Mouse (Mus musculus) kidney, postnatal 0 days (tissue): ENCODE results near the gene Slc12a3. TPM values are rescaled to one million over a fixed set of nuclear protein-coding genes. Genes with fewer than 3 reads are reported as not detected.

ENCODE experiments used
- ATAC-seq: fragments of 200-750 bp; cut with Nextera tagmentation; replicated peaks from 2 replicates; pipeline ENCODE4 v1.8.0; 2017; ENCODE audit warnings: low read depth, moderate number of reproducible peaks, moderate TSS enrichment, moderate library complexity; ENCODE audit not compliant: low FRiP score
- DNase-seq: peaks from one replicate; pipeline ENCODE4 v3.0.0-alpha.2; 2016; ENCODE audit warnings: low spot score
- H3K27ac ChIP-seq: fragments of 300-500 bp; sonication (generic); 2 replicates; pipeline ENCODE4 v1.5.1; 2014; ENCODE audit warnings: mild to moderate bottlenecking
- H3K27me3 ChIP-seq: fragments of 300-500 bp; sonication (generic); 2 replicates; pipeline ENCODE4 v1.6.1; 2014; ENCODE audit warnings: low read length, mixed read lengths; ENCODE audit not compliant: insufficient read depth
- H3K36me3 ChIP-seq: fragments of 300-500 bp; sonication (generic); 2 replicates; pipeline ENCODE4 v1.6.1; 2014; ENCODE audit warnings: low read length, mixed read lengths; ENCODE audit not compliant: insufficient read depth
- H3K4me1 ChIP-seq: fragments of 300-500 bp; sonication (generic); replicated peaks from 2 replicates; pipeline ENCODE4 v1.6.1; 2014; ENCODE audit warnings: antibody characterized with exemption, low read length, mixed read lengths; ENCODE audit not compliant: insufficient read depth
- H3K4me2 ChIP-seq: fragments of 300-500 bp; sonication (generic); 2 replicates; pipeline ENCODE4 v1.6.1; 2014; ENCODE audit warnings: mild to moderate bottlenecking, low read length, moderate library complexity, mixed read lengths
- H3K4me3 ChIP-seq: fragments of 300-500 bp; sonication (generic); replicated peaks from 2 replicates; pipeline ENCODE4 v1.5.1; 2014; ENCODE audit warnings: low read depth, low read length
- H3K9ac ChIP-seq: fragments of 300-500 bp; sonication (generic); 2 replicates; pipeline ENCODE4 v1.6.1; 2014; ENCODE audit warnings: low read depth, low read length
- H3K9me3 ChIP-seq: fragments of 300-500 bp; sonication (generic); replicated peaks from 2 replicates; pipeline ENCODE4 v1.6.1; 2016; ENCODE audit warnings: low read length, inconsistent platforms, mixed read lengths
- CTCF ChIP-seq: IDR thresholded peaks from 2 replicates; pipeline ENCODE4 v1.5.1; 2016; ENCODE audit warnings: antibody characterized with exemption, low read depth, mild to moderate bottlenecking, moderate library complexity
- WGBS: fragments of 180-500 bp; shearing (Covaris S2); extraction: QIAGEN DNeasy Blood & Tissue Kit; methylation state at CpG from one replicate; pipeline ENCODE4 v1.1.7; 2014; 5-methylcytosine and 5-hydroxymethylcytosine counted together
- polyA plus RNA-seq: library from polyadenylated mRNA; unstranded; fragments of >200 nt; fragmentation: Nextera tagmentation; extraction: Ambion mirVana; gene quantifications from 2 replicates; pipeline ENCODE4 v1.2.1, GENCODE M21; 2015

The Slc12a3 gene
- 44.6 and 45.6 TPM in 2 replicates for polyA plus RNA-seq

- no peaks in the 10 kb centered on the region for H3K36me3 ChIP-seq
- no peak for DNase-seq
- 79% methylated on average over 21 of the region's 21 CpGs for WGBS
Observed at GRCm38 (mm10) chr8:94328932-94329728, at the start of gene Slc12a3. TSS of gene Slc12a3 (plus strand) at chr8:94329201.

GRCm38 (mm10) chr8:94280001-94280613, 48.9 kb upstream of the Slc12a3 start:
- ATAC-seq = no peak
- no peak overlapping the region for H3K4me2 ChIP-seq
- no peak overlapping the region for H3K27ac ChIP-seq
- TF ChIP-seq CTCF = no peak
- no peak overlapping the region for H3K4me3 ChIP-seq
- no peak overlapping the region for H3K9ac ChIP-seq
- WGBS = 76% methylated on average over 5 of the region's 5 CpGs
- H3K36me3 ChIP-seq = no peaks in the 10 kb centered on the region
- no peak for DNase-seq
- H3K27me3 ChIP-seq = no peaks in the 10 kb centered on the region
- no peaks in the 10 kb centered on the region for H3K4me1 ChIP-seq
- no peaks in the 10 kb centered on the region for H3K9me3 ChIP-seq

More at GRCm38 (mm10) chr8:94328932-94329728, at the start of gene Slc12a3:
- Histone ChIP-seq H3K27ac (no peak within 1 kb of the TSS), H3K4me1 (no peaks in the 10 kb centered on the region), H3K27me3 (no peaks in the 10 kb centered on the region), H3K9ac (no peak within 1 kb of the TSS), H3K4me3 (no peak within 1 kb of the TSS), H3K9me3 (no peaks in the 10 kb centered on the region), H3K4me2 (no peak within 1 kb of the TSS)
- ATAC-seq = no peak
- no peak for TF ChIP-seq CTCF

GRCm38 (mm10) chr8:94282453-94282985, 46.5 kb upstream of the Slc12a3 start:
- WGBS = 83% methylated on average over 3 of the region's 3 CpGs
- no peak for TF ChIP-seq CTCF
- H3K4me3 ChIP-seq = no peak overlapping the region
- H3K9me3 ChIP-seq = no peaks in the 10 kb centered on the region
- no peaks in the 10 kb centered on the region for H3K27me3 ChIP-seq
- H3K4me2 ChIP-seq = no peak overlapping the region
- no peak overlapping the region for H3K27ac ChIP-seq
- H3K36me3 ChIP-seq = no peaks in the 10 kb centered on the region
- ATAC-seq (no peak), DNase-seq (no peak)
- no peaks in the 10 kb centered on the region for H3K4me1 ChIP-seq
- no peak overlapping the region for H3K9ac ChIP-seq

GRCm38 (mm10) chr8:94284204-94284603, 44.8 kb upstream of the Slc12a3 start:
- DNase-seq = no peak
- 85% methylated on average over 7 of the region's 7 CpGs for WGBS
- H3K36me3 ChIP-seq = no peaks in the 10 kb centered on the region

DNA sequence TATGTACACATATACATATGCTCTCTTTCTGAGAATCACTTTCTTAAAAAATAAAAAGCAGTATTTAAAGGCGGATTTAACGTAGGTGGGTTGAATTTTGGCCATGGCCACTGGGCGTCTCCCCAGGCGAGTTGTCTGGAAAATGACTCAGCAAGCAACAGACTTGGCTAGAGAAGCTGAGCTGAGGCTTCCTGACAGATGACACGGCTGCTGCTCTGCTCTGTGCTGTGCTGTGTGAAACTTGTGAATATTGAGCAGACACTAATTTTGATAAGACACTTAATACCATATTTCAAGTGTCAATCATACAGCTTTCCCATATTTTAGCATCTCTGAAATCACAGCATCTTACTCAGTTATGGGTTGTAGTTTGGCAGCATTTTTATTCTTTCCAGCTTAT, 38.4 kb upstream of the Slc12a3 start:
- no peak for TF ChIP-seq CTCF
- ATAC-seq (no peak), DNase-seq (no peak)
- no peak overlapping the region for H3K9ac ChIP-seq
- H3K27ac ChIP-seq = no peak overlapping the region
- no peak overlapping the region for H3K4me3 ChIP-seq
- no peaks in the 10 kb centered on the region; the same call in 1 of the 2 replicates for H3K36me3 ChIP-seq
- H3K9me3 ChIP-seq = no peaks in the 10 kb centered on the region
- H3K27me3 ChIP-seq = no peaks in the 10 kb centered on the region
- H3K4me2 ChIP-seq = no peak overlapping the region
- no peaks in the 10 kb centered on the region for H3K4me1 ChIP-seq
- WGBS = 85% methylated on average over 5 of the region's 5 CpGs

More at GRCm38 (mm10) chr8:94284204-94284603, 44.8 kb upstream of the Slc12a3 start:
- Histone ChIP-seq H3K4me3 (no peak overlapping the region), H3K9me3 (no peaks in the 10 kb centered on the region), H3K27me3 (no peaks in the 10 kb centered on the region), H3K4me2 (no peak overlapping the region), H3K27ac (no peak overlapping the region), H3K4me1 (no peaks in the 10 kb centered on the region), H3K9ac (no peak overlapping the region)
- no peak for TF ChIP-seq CTCF
- no peak for ATAC-seq

DNA sequence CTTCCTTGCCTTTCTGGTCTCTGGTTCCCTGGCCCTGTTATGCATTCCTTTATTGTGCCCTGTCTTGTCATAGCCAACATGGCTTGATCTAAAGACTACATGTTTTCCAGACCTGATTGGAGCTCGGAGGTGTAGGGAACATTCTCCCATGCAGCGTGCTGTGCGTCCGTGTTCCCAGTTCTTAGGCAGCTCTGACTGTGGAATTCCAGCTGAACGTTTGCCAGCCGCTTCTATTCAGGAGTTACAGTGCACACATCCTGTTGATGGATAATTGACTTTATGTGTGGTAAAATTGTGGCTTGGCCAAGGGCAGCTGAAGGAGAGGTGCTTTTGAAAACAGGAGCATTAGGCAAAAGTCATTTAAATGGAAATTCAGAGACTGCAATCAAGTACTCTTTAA, 36.9 kb upstream of the Slc12a3 start:
- Histone ChIP-seq H3K4me1 (no peaks in the 10 kb centered on the region), H3K36me3 (no peaks in the 10 kb centered on the region; the same call in 1 of the 2 replicates), H3K9me3 (no peaks in the 10 kb centered on the region), H3K9ac (no peak overlapping the region), H3K4me2 (no peak overlapping the region), H3K27me3 (no peaks in the 10 kb centered on the region), H3K4me3 (no peak overlapping the region), H3K27ac (peak overlapping the region; percentile 66; the same call in 1 of the 2 replicates)
- ATAC-seq = no peak
- WGBS = 53% methylated on average over 6 of the region's 6 CpGs
- DNase-seq = peak; percentile 41
- no peak for TF ChIP-seq CTCF
